Mouse (Mus musculus) small intestine, adult 2 months (tissue): ENCODE data around the gene Pla2g1b.

Experiments
- CTCF ChIP-seq: fragments of 200-500 bp; IDR thresholded peaks from 2 replicates; pipeline ENCODE4 v1.5.1; 2012; ENCODE audit warnings: low read depth, mild to moderate bottlenecking, control low read depth, inconsistent platforms, low read length, moderate library complexity, mixed read lengths; ENCODE audit not compliant: insufficient replicate concordance, insufficient read length; ENCODE audit errors: extremely low read depth
- POLR2A ChIP-seq: fragments of 200-500 bp; IDR thresholded peaks from 2 replicates; pipeline ENCODE4 v1.6.1; 2012; ENCODE audit warnings: low read depth, mild to moderate bottlenecking, control low read depth, inconsistent platforms, low read length, moderate library complexity

DNA sequence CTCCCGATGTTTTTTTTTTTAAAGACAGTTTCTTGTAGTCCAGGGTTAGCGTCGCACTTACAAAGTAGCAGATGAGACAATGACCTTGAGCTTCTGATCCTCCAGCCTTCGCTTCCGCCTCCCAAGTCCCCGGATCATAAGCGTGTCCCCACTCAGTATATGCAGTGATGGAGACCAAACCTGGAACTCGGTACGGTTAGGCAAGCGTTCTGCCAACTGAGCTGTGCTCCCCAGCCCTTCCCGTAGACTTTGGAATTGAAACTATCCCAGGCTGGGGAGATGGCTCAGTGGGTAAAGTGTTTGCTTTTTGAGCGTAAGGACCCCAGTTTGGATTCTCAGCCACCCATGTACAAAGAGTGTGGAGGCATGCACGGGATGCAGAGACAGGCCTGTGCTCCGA, 47.2 kb downstream of the Pla2g1b start:
- TF ChIP-seq POLR2A: no peak
- TF ChIP-seq CTCF: no peak
